Mouse (Mus musculus): Measurements from ENCODE around the gene Hesx1. TPM values are rescaled to one million over a fixed set of nuclear protein-coding genes. Genes with fewer than 3 reads are reported as not detected.

Hesx1 gene
- total RNA-seq, 1 experiment from 2014 or later: 1.2 TPM

DNA sequence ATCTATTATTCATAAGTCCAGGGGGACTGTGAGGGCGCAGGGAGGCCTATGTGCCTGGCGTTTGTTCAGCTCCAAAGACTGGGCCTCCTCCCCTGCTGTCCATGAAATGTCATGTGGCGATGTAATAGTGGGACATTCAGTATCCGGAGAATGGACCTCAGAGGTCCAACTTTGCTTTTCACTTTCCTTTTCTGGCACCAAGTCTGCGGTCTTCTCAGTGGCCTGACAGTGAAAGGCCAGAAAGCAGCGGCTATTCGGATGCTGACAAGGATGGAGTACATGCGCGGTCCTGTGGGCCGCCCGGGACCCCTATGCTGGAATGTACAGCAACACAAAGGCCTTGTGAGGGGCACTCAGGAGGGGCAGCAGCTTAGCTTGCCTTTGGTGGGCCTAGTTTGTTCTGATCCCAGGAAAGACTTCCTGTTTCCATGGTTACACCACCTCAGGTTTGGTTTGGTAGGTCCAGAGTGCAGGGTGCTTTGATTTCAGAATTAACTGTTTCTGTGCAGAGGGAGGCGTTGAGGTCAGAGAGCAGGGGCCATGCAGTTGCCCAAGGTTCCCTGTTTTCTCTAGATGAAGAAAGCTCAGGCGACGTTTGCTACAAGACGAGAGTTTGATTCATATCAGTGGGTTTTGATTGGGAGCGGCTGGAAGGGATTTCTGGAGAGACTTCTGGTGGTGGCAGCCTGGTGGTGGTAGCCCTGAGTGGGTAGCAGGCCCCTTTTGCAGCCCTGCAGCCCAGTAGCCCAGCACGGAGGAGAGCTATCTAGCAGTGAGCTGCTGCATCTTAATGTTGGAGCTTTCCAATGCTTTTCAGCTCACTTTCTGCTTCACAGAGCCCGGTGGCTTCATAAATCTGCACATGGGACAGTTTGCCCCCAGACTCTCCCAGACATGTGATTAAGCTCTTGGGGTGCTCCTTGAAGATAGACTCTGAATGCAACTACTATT is 56.6 kb downstream of the Hesx1 start:
- no peak for ATAC-seq (replicated peaks; ENCODE audit: low read depth, poor library complexity, severe bottlenecking)

DNA sequence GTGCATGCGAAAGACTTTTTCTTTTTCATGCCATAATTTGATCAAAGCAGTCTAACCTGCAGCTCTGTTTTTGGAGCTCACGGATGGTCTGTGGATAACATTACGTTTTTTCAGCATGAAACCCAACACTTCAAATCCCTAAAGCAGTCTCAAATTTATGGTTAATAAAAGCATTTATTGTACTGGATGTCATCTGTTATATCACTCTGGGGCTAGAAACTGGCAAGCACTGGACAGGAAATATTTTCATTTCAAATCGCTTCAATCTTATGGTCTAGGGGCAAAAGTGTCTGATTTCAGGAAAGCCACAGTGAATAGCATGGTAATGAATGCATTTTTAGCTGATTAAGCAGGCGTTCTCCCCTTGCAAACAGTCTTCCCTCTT is 57.3 kb downstream of the Hesx1 start:
- no peak for ATAC-seq (replicated peaks; ENCODE audit: low read depth, poor library complexity, severe bottlenecking)

Other genes with a start within 250 kb of the Hesx1 start
- not detected in 2 replicates for gene Asb14, start 99.9 kb upstream of the Hesx1 start, total RNA-seq (2017)
- 27.9 and 38.3 TPM in 2 replicates for gene Appl1, start 23.2 kb upstream of the Hesx1 start, total RNA-seq (2017)
- not detected in 2 replicates for gene Il17rd, start 44.5 kb downstream of the Hesx1 start, total RNA-seq (2017)
- gene Arhgef3, start 120.5 kb downstream of the Hesx1 start, total RNA-seq (2017): 23.1 and 24.1 TPM in 2 replicates